Mouse (Mus musculus) forebrain, embryonic 12.5 days (tissue): ENCODE results near the gene Cav3. TPM values are rescaled to one million over a fixed set of nuclear protein-coding genes. Genes with fewer than 3 reads are reported as not detected.

ENCODE experiments used
- ATAC-seq: fragments of 200-750 bp; cut with Nextera tagmentation; 2 replicates; pipeline ENCODE4 v1.8.0; 2017; ENCODE audit warnings: moderate TSS enrichment; ENCODE audit not compliant: low FRiP score
- H3K27ac ChIP-seq: fragments of 300-500 bp; sonication (generic); 2 replicates; pipeline ENCODE4 v1.5.1; 2016; ENCODE audit warnings: mild to moderate bottlenecking
- H3K27me3 ChIP-seq: fragments of 300-500 bp; sonication (generic); 2 replicates; pipeline ENCODE4 v1.6.1; 2016; ENCODE audit warnings: mild to moderate bottlenecking
- H3K36me3 ChIP-seq: fragments of 300-500 bp; sonication (generic); replicated peaks from 2 replicates; pipeline ENCODE4 v1.6.1; 2016; ENCODE audit warnings: mild to moderate bottlenecking
- H3K4me1 ChIP-seq: fragments of 300-500 bp; sonication (generic); 2 replicates; pipeline ENCODE4 v1.6.1; 2016
- H3K4me2 ChIP-seq: fragments of 300-500 bp; sonication (generic); 2 replicates; pipeline ENCODE4 v1.6.1; 2016; ENCODE audit warnings: mild to moderate bottlenecking, moderate library complexity
- H3K4me3 ChIP-seq: fragments of 300-500 bp; sonication (generic); replicated peaks from 2 replicates; pipeline ENCODE4 v1.5.1; 2016; ENCODE audit warnings: mild to moderate bottlenecking
- H3K9ac ChIP-seq: fragments of 300-500 bp; sonication (generic); 2 replicates; pipeline ENCODE4 v1.6.1; 2016; ENCODE audit warnings: mild to moderate bottlenecking
- H3K9me3 ChIP-seq: fragments of 300-500 bp; sonication (generic); 2 replicates; pipeline ENCODE4 v1.6.1; 2016
- WGBS: fragments of 180-500 bp; shearing (Covaris S2); methylation state at CpG from one replicate; pipeline ENCODE4 v1.1.7; 2016; 5-methylcytosine and 5-hydroxymethylcytosine counted together
- polyA plus RNA-seq: library from polyadenylated mRNA; unstranded; fragments of >200 nt; fragmentation: Nextera tagmentation; extraction: Ambion mirVana; gene quantifications from 2 replicates; pipeline ENCODE4 v1.2.1, GENCODE M21; 2016

Cav3 gene
- 0.22 TPM in 1 of 2 replicates, not detected in the other for polyA plus RNA-seq

GRCm38 (mm10) chr6:112459341-112459749, at the start of gene Cav3:
Gene Cav3 (plus strand): TSS chr6:112459505.
- Histone ChIP-seq H3K9me3 (no peaks in the 10 kb centered on the region), H3K4me2 (no peak within 1 kb of the TSS), H3K9ac (no peak within 1 kb of the TSS), H3K27ac (no peak within 1 kb of the TSS), H3K36me3 (no peaks in the 10 kb centered on the region), H3K27me3 (no peaks in the 10 kb centered on the region), H3K4me3 (no peak within 1 kb of the TSS), H3K4me1 (no peaks in the 10 kb centered on the region)
- WGBS, result 87% methylated on average over 12 of the region's 12 CpGs
- ATAC-seq, result no peak

- Histone ChIP-seq H3K36me3 (no peaks in the 10 kb centered on the region), H3K4me3 (no peak overlapping the region), H3K9me3 (no peaks in the 10 kb centered on the region), H3K27me3 (no peaks in the 10 kb centered on the region), H3K27ac (no peak overlapping the region), H3K4me2 (no peak overlapping the region), H3K9ac (no peak overlapping the region), H3K4me1 (no peaks in the 10 kb centered on the region)
- ATAC-seq, result no peak
- 82% methylated on average over 9 of the region's 9 CpGs for WGBS
These were observed 40.0 kb upstream of the Cav3 start for GRCm38 (mm10) chr6:112419333-112419732.

- ATAC-seq, result no peak
These were observed 38.4 kb upstream of the Cav3 start for GRCm38 (mm10) chr6:112420883-112421282.

GRCm38 (mm10) chr6:112423746-112424501, 35.4 kb upstream of the Cav3 start:
- no peak for ATAC-seq
- no peak overlapping the region for H3K4me3 ChIP-seq
- no peaks in the 10 kb centered on the region for H3K4me1 ChIP-seq
- H3K27me3 ChIP-seq, result no peaks in the 10 kb centered on the region
- H3K27ac ChIP-seq, result no peak overlapping the region
- 87% methylated on average over 8 of the region's 8 CpGs for WGBS
- H3K36me3 ChIP-seq, result no peaks in the 10 kb centered on the region
- H3K9ac ChIP-seq, result no peak overlapping the region
- H3K9me3 ChIP-seq, result no peaks in the 10 kb centered on the region
- H3K4me2 ChIP-seq, result no peak overlapping the region

More at GRCm38 (mm10) chr6:112420883-112421282, 38.4 kb upstream of the Cav3 start:
- Histone ChIP-seq H3K4me3 (no peak overlapping the region), H3K4me2 (no peak overlapping the region), H3K36me3 (no peaks in the 10 kb centered on the region), H3K9ac (no peak overlapping the region), H3K4me1 (no peaks in the 10 kb centered on the region), H3K9me3 (no peaks in the 10 kb centered on the region), H3K27ac (no peak overlapping the region), H3K27me3 (no peaks in the 10 kb centered on the region)
- 81% methylated on average over 1 of the region's 1 CpGs for WGBS

GRCm38 (mm10) chr6:112426018-112426732, 33.1 kb upstream of the Cav3 start:
- H3K4me1 ChIP-seq, result no peaks in the 10 kb centered on the region

GRCm38 (mm10) chr6:112445675-112446074, 13.6 kb upstream of the Cav3 start:
- no peak for ATAC-seq
- Histone ChIP-seq H3K27me3 (no peaks in the 10 kb centered on the region), H3K4me3 (no peak overlapping the region), H3K4me2 (no peak overlapping the region), H3K4me1 (no peaks in the 10 kb centered on the region), H3K9me3 (no peaks in the 10 kb centered on the region), H3K27ac (no peak overlapping the region), H3K9ac (no peak overlapping the region), H3K36me3 (no peaks in the 10 kb centered on the region)
- WGBS, result 90% methylated on average over 3 of the region's 3 CpGs

More at GRCm38 (mm10) chr6:112426018-112426732, 33.1 kb upstream of the Cav3 start:
- Histone ChIP-seq H3K27ac (no peak overlapping the region), H3K27me3 (no peaks in the 10 kb centered on the region), H3K9ac (no peak overlapping the region), H3K36me3 (no peaks in the 10 kb centered on the region), H3K9me3 (no peaks in the 10 kb centered on the region), H3K4me2 (no peak overlapping the region), H3K4me3 (no peak overlapping the region)
- no peak for ATAC-seq
- WGBS, result 79% methylated on average over 6 of the region's 6 CpGs

GRCm38 (mm10) chr6:112461459-112461858, 2.2 kb downstream of the Cav3 start:
- H3K4me1 ChIP-seq, result no peaks in the 10 kb centered on the region
- no peak overlapping the region for H3K4me3 ChIP-seq
- H3K36me3 ChIP-seq, result no peaks in the 10 kb centered on the region
- no peaks in the 10 kb centered on the region for H3K27me3 ChIP-seq
- 94% methylated on average over 5 of the region's 5 CpGs for WGBS
- no peak overlapping the region for H3K9ac ChIP-seq
- no peak overlapping the region for H3K27ac ChIP-seq
- H3K9me3 ChIP-seq, result no peaks in the 10 kb centered on the region
- ATAC-seq, result no peak
- H3K4me2 ChIP-seq, result no peak overlapping the region

- Histone ChIP-seq H3K4me3 (no peak overlapping the region), H3K27me3 (no peaks in the 10 kb centered on the region), H3K4me1 (no peaks in the 10 kb centered on the region), H3K9me3 (no peaks in the 10 kb centered on the region), H3K4me2 (no peak overlapping the region), H3K36me3 (no peaks in the 10 kb centered on the region), H3K27ac (no peak overlapping the region), H3K9ac (no peak overlapping the region)
- ATAC-seq, result no peak
- 85% methylated on average over 6 of the region's 6 CpGs for WGBS
These were observed 4.0 kb downstream of the Cav3 start for GRCm38 (mm10) chr6:112463331-112463730.

GRCm38 (mm10) chr6:112465441-112465840, 6.1 kb downstream of the Cav3 start:
- Histone ChIP-seq H3K9ac (no peak overlapping the region), H3K36me3 (no peaks in the 10 kb centered on the region), H3K9me3 (no peaks in the 10 kb centered on the region), H3K4me2 (no peak overlapping the region), H3K27ac (no peak overlapping the region), H3K27me3 (no peaks in the 10 kb centered on the region), H3K4me3 (no peak overlapping the region), H3K4me1 (no peaks in the 10 kb centered on the region)
- ATAC-seq, result no peak
- 77% methylated on average over 3 of the region's 3 CpGs for WGBS

GRCm38 (mm10) chr6:112466001-112466400, 6.7 kb downstream of the Cav3 start:
- Histone ChIP-seq H3K27ac (no peak overlapping the region), H3K4me1 (no peaks in the 10 kb centered on the region), H3K4me2 (no peak overlapping the region), H3K4me3 (no peak overlapping the region), H3K27me3 (no peaks in the 10 kb centered on the region), H3K9me3 (no peaks in the 10 kb centered on the region), H3K36me3 (no peaks in the 10 kb centered on the region), H3K9ac (no peak overlapping the region)
- no peak for ATAC-seq

GRCm38 (mm10) chr6:112471644-112472043, 12.3 kb downstream of the Cav3 start:
- ATAC-seq, result no peak
- 93% methylated on average over 4 of the region's 4 CpGs for WGBS

GRCm38 (mm10) chr6:112479861-112480260, 20.6 kb downstream of the Cav3 start:
- no peak overlapping the region for H3K4me2 ChIP-seq
- no peaks in the 10 kb centered on the region for H3K36me3 ChIP-seq
- H3K4me3 ChIP-seq, result no peak overlapping the region
- no peak overlapping the region for H3K27ac ChIP-seq
- H3K27me3 ChIP-seq, result peaks cover 10% of the 10 kb centered on the region; the same call in 1 of the 2 replicates
- H3K4me1 ChIP-seq, result no peaks in the 10 kb centered on the region
- ATAC-seq, result peak; percentile 51; the same call in 1 of the 2 replicates
- 54% methylated on average over 13 of the region's 13 CpGs for WGBS
- H3K9ac ChIP-seq, result no peak overlapping the region
- no peaks in the 10 kb centered on the region for H3K9me3 ChIP-seq

More at GRCm38 (mm10) chr6:112471644-112472043, 12.3 kb downstream of the Cav3 start:
- H3K27ac ChIP-seq, result no peak overlapping the region
- no peak overlapping the region for H3K9ac ChIP-seq
- no peak overlapping the region for H3K4me3 ChIP-seq
- no peaks in the 10 kb centered on the region for H3K9me3 ChIP-seq
- no peaks in the 10 kb centered on the region for H3K4me1 ChIP-seq
- H3K4me2 ChIP-seq, result no peak overlapping the region
- H3K27me3 ChIP-seq, result no peaks in the 10 kb centered on the region
- H3K36me3 ChIP-seq, result no peaks in the 10 kb centered on the region
